Mouse (Mus musculus): ENCODE results near the gene Rbm25. TPM values are rescaled to one million over a fixed set of nuclear protein-coding genes. Genes with fewer than 3 reads are reported as not detected.
A peak's percentile ranks its signal among the peaks of the same experiment; 100 is the strongest.
"Not testable (repeated sequence)": the region's sequence is repeated elsewhere in the genome, so short reads cannot be mapped to it uniquely, and the experiment has no call there.

Gene Rbm25
- polyA plus RNA-seq (2016; fragmentation: Nextera tagmentation; extraction: Ambion mirVana), result 311 and 312 TPM in 2 replicates

DNA sequence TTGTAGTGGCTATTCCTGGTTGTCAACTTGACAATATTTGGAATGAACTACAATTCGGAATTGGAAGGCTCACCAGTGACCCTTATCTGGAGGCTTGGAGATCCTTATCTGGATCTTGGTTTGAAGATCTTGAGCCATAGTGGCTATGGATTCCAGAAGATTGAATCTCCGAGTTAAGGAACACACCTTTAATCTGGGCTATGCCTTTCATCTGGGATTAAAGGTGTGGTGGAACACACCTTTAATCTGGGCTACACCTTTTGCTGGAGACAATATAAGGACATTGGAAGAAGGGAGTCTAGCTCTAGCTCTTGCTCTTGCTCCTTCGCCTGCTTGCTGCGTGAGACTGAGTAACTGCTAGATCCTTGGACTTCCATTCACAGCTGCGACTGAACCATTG is at the start of gene Rbm25:
Rbm25 (plus strand) TSS at position 301 of the 400 bp plus-strand sequence.
- WGBS, result no CpG with 5 or more reads among the region's 5 CpGs
- Histone ChIP-seq H3K4me2 (peak within 1 kb of the TSS; percentile 64), H3K4me3 (replicated peaks) (peak within 1 kb of the TSS; percentile 94), H3K9ac (replicated peaks) (peak within 1 kb of the TSS; percentile 99), H3K27ac (peak within 1 kb of the TSS; percentile 97)
- H3K4me1 ChIP-seq (replicated peaks); ATAC-seq (ENCODE audit: insufficient number of reproducible peaks, insufficient read depth, low FRiP score, low TSS enrichment, low read depth); H3K9me3 ChIP-seq; H3K36me3 ChIP-seq; H3K27me3 ChIP-seq: not testable (repeated sequence)

DNA sequence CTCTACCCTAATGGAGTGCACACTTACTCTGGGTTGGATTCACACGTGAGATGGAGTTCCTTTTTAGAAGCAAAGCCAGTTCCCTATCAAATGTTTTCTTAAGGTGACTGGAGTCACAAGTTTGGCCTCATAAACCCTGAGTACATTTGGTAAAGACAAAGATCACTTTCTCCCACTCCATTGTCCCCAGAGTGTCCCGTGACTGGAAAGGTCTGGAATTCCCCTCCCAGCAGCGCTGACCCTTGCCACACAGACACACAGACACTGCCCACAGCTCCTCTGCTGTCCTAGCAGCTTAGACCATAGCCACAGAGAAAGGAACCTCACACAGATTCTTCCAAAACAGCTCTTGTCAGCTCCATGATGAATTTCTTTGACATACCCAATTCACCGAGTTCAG is 48.9 kb upstream of the Rbm25 start:
- Histone ChIP-seq H3K27ac (no peak overlapping the region), H3K27me3 (no peaks in the 10 kb centered on the region), H3K9me3 (no peaks in the 10 kb centered on the region), H3K4me1 (replicated peaks) (no peaks in the 10 kb centered on the region), H3K9ac (replicated peaks) (no peak overlapping the region), H3K4me3 (replicated peaks) (no peak overlapping the region), H3K4me2 (no peak overlapping the region), H3K36me3 (peaks cover 57% of the 10 kb centered on the region)
- ATAC-seq (ENCODE audit: insufficient number of reproducible peaks, insufficient read depth, low FRiP score, low TSS enrichment, low read depth), result no peak
- 85% methylated on average over 4 of the region's 4 CpGs for WGBS

DNA sequence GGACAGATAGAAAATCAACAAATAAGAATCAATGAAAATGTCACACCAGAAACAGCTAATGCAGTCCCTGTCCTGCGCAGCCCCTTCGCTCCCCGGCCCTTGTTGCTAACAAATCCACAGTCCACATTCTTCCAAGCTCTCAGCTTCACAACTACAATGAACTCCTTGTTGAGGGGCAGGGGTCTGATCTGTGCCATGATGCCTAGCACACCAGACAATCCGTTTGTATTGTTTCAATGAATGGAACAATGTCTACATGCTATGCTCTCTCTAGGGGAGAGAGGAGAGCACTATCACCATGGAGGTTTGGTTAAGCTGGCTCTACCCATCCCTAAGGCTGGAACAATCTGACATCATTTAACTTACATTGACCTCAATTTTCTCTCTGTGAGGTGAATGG is 48.3 kb upstream of the Rbm25 start:
- Histone ChIP-seq H3K36me3 (peaks cover 57% of the 10 kb centered on the region), H3K27ac (no peak overlapping the region), H3K4me2 (no peak overlapping the region), H3K4me3 (replicated peaks) (no peak overlapping the region), H3K9ac (replicated peaks) (no peak overlapping the region), H3K27me3 (no peaks in the 10 kb centered on the region), H3K4me1 (replicated peaks) (no peaks in the 10 kb centered on the region), H3K9me3 (no peaks in the 10 kb centered on the region)
- WGBS, result 95% methylated on average over 4 of the region's 4 CpGs
- no peak for ATAC-seq (ENCODE audit: insufficient number of reproducible peaks, insufficient read depth, low FRiP score, low TSS enrichment, low read depth)

- no peaks in the 10 kb centered on the region for H3K4me1 ChIP-seq (replicated peaks)
- no peak for ATAC-seq (ENCODE audit: insufficient number of reproducible peaks, insufficient read depth, low FRiP score, low TSS enrichment, low read depth)
- peaks cover 74% of the 10 kb centered on the region for H3K36me3 ChIP-seq
- H3K27me3 ChIP-seq, result no peaks in the 10 kb centered on the region
- 94% methylated on average over 5 of the region's 5 CpGs for WGBS
- no peak overlapping the region for H3K9ac ChIP-seq (replicated peaks)
- H3K27ac ChIP-seq, result no peak overlapping the region
- H3K9me3 ChIP-seq, result peaks cover 5% of the 10 kb centered on the region
- H3K4me2 ChIP-seq, result no peak overlapping the region
- no peak overlapping the region for H3K4me3 ChIP-seq (replicated peaks)
Observed at GRCm38 (mm10) chr12:83586628-83587027, 44.4 kb upstream of the Rbm25 start.

DNA sequence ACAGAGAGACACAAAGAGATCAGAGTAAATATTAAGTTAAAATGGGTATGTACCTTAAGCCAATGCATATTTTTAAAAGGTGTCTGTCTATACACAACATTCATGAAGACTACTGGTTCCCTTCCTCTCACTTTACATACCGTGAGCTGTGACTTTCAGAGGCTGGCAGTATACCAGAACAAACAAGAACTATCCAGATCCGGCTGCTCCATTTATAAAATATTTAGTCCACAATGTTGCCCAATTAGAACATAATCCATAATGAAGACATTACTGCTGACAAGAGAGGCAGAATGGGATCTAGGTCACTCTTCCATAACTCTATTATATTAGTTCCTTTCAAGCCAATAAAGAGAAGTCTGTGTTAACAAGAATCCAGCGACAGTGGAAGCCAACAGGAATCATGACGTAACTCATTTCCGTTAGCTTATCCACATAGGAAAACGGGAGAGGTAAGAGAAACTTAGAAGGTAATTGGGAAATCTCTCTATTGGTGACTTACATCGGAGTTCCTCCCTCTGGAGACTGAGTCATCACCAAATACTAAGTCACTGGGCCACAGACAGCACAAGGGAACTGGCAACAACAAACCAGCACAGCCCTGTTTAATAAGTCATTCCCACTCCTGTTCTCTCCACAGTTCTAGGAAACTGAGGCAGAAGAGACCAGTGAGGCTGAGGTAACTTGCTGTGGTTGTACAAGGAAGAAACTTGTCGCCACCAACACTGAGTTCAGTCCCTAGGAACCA is 39.1 kb upstream of the Rbm25 start:
- Histone ChIP-seq H3K4me3 (replicated peaks) (no peak overlapping the region), H3K9ac (replicated peaks) (no peak overlapping the region), H3K4me1 (replicated peaks) (peaks cover 6% of the 10 kb centered on the region; the same call in 1 of the 2 replicates), H3K27me3 (no peaks in the 10 kb centered on the region), H3K27ac (no peak overlapping the region), H3K36me3 (peaks cover 78% of the 10 kb centered on the region), H3K4me2 (no peak overlapping the region), H3K9me3 (peaks cover 5% of the 10 kb centered on the region)
- 93% methylated on average over 8 of the region's 8 CpGs for WGBS
- ATAC-seq (ENCODE audit: insufficient number of reproducible peaks, insufficient read depth, low FRiP score, low TSS enrichment, low read depth), result no peak

DNA sequence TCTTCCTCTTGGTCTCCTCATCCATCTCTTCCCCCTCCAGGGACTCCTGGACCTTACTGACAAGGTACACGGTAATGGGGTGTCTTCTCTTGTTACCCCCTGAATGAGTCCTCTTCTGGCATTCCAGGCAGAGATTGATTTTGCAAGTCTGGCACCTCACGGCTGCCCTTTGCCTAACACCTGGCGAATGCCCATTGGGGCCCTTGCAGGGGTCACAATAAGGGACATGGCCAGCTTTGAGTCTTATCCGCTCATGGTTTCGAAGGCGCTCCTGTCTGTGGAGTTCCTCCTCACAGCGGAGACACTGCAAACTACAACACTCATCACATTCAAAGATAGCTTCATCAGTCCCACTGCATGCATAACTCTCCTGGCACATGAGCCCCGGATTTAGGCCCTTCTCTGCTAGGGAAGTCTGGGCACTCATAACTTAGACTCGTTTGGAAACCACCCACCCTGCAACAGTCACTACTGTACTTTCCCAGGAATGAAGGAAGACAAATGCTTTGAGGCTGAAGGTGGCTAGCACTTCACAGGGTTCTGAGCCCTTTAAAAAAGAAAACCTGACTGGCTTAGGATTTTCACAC is 36.5 kb upstream of the Rbm25 start:
- Histone ChIP-seq H3K27ac (no peak overlapping the region), H3K9me3 (peaks cover 5% of the 10 kb centered on the region), H3K36me3 (peaks cover 53% of the 10 kb centered on the region), H3K9ac (replicated peaks) (no peak overlapping the region), H3K4me2 (no peak overlapping the region), H3K27me3 (no peaks in the 10 kb centered on the region), H3K4me1 (replicated peaks) (peaks cover 6% of the 10 kb centered on the region; the same call in 1 of the 2 replicates), H3K4me3 (replicated peaks) (no peak overlapping the region)
- WGBS, result 86% methylated on average over 9 of the region's 9 CpGs
- no peak for ATAC-seq (ENCODE audit: insufficient number of reproducible peaks, insufficient read depth, low FRiP score, low TSS enrichment, low read depth)

DNA sequence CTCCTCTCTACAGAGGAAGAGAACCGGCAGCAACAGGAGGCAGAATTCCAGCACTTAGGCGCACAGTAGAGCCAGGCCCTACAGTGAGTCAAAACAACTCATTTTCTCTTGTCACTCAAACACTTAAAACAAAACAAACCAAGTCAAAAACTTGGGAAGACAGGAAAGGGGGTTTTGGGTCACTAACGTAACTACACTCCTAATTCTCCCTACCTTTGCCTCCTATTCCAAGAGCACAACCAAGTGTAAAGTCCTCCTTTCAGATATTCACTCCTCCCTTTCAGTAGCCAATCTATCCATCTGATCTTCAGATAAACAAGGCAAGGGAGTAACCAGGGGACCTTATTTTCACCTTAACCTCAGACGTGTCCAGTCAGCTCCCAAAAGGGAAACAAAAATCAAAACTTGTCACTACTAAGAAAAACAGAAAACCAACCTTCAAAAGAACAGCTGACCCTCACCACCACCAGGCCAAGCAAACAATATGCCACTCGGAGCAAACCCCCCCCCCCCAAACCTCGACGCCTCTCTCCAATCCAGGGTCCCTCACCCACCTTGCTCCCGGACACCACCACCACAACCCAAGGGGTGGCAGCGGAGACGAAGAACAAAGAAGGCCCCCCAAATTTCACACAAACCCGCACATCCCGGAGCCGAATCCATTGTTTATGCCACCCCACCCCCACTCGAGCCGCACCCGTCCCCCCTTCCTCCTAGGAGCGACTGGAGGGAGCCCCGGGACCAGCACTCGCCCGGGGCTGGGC is 34.7 kb upstream of the Rbm25 start:
- Histone ChIP-seq H3K27ac (peak overlapping the region; percentile 87), H3K4me3 (replicated peaks) (peak overlapping the region; percentile 94), H3K4me1 (replicated peaks) (peaks cover 6% of the 10 kb centered on the region; the same call in 1 of the 2 replicates), H3K9ac (replicated peaks) (peak overlapping the region; percentile 91), H3K4me2 (peak overlapping the region; percentile 58), H3K36me3 (peaks cover 37% of the 10 kb centered on the region), H3K27me3 (no peaks in the 10 kb centered on the region), H3K9me3 (peaks cover 1% of the 10 kb centered on the region)
- 8% methylated on average over 20 of the region's 20 CpGs for WGBS
- ATAC-seq (ENCODE audit: insufficient number of reproducible peaks, insufficient read depth, low FRiP score, low TSS enrichment, low read depth), result peak; percentile 26

DNA sequence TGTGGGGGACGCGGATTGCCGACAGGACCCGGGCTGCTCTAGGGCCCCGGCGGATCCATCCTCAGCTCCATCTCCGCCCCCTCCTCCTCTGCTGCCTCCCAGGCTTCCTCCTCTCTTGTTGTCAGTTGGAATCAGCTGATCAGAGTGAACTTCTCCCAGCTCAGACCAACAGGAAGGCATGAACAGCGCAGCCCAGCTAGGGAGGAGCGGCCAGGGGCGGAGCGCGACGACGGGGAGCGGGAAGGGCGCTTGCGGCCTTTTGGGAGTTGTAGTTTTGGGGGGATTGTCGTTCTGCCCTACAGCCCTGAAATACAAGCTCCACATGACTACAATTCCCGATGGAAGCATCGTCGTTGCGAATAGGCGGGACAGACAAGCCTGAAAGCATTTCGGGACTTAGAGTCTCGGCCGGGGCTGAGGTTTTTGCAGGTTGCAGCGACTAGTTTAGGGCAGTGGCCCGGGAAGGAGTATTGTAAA is 34.0 kb upstream of the Rbm25 start, which contains the start of gene Zfyve1:
Zfyve1 (minus strand) TSS at position 198 of the 477 bp plus-strand sequence.
- no peaks in the 10 kb centered on the region for H3K27me3 ChIP-seq
- peaks cover 6% of the 10 kb centered on the region; the same call in 1 of the 2 replicates for H3K4me1 ChIP-seq (replicated peaks)
- peak; percentile 98 for ATAC-seq (ENCODE audit: insufficient number of reproducible peaks, insufficient read depth, low FRiP score, low TSS enrichment, low read depth)
- WGBS, result under 1% methylated on average over 28 of the region's 28 CpGs
- peak within 1 kb of the TSS; percentile 87 for H3K27ac ChIP-seq
- H3K4me3 ChIP-seq (replicated peaks), result peak within 1 kb of the TSS; percentile 94
- H3K36me3 ChIP-seq, result peaks cover 30% of the 10 kb centered on the region
- peak within 1 kb of the TSS; percentile 58 for H3K4me2 ChIP-seq
- peak within 1 kb of the TSS; percentile 91 for H3K9ac ChIP-seq (replicated peaks)
- no peaks in the 10 kb centered on the region for H3K9me3 ChIP-seq

DNA sequence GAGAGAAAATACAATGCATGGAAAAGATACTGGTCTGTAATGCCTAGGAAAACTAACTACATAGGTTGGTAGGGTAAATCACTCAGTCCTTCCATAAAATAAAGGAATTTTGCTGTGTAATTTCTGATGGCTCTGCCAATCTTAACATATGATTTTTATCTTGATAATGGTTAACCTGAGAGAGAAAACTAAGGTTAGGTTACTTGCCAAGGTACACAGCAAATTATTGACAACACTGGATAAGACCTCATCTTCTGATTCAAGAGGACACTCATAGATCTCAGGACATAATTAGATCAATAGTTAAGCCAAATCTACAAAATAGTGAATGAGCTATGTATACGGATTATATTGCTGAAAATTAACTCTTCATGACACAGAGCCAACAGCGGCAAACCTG is 33.2 kb upstream of the Rbm25 start:
- Histone ChIP-seq H3K4me1 (replicated peaks) (peaks cover 6% of the 10 kb centered on the region; the same call in 1 of the 2 replicates), H3K9me3 (no peaks in the 10 kb centered on the region), H3K36me3 (peaks cover 22% of the 10 kb centered on the region), H3K9ac (replicated peaks) (no peak overlapping the region), H3K27me3 (no peaks in the 10 kb centered on the region), H3K4me2 (no peak overlapping the region), H3K4me3 (replicated peaks) (no peak overlapping the region), H3K27ac (no peak overlapping the region)
- 88% methylated on average over 2 of the region's 2 CpGs for WGBS
- ATAC-seq (ENCODE audit: insufficient number of reproducible peaks, insufficient read depth, low FRiP score, low TSS enrichment, low read depth), result no peak

DNA sequence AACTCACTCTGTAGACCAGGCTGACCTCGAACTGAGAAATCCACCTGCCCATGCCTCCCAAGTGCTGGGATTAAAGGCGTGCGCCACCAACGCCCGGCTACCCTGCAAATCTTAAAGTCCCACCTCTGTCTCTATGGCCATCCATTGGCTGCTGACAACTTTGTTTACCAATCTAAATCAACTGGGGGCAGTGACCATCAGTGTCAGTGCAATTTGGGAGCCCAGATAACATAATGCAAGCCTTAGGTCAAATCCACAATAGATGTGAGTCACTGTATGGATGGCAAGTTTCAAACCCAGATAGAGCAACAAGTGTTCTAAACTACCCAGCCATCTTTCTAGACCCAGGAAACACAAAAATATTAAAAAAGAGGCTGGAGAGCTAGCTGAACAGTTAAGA is 28.8 kb upstream of the Rbm25 start:
- WGBS, result 82% methylated on average over 5 of the region's 5 CpGs
- H3K27me3 ChIP-seq, result no peaks in the 10 kb centered on the region
- H3K4me2 ChIP-seq, result no peak overlapping the region
- H3K9ac ChIP-seq (replicated peaks), result no peak overlapping the region
- no peaks in the 10 kb centered on the region for H3K9me3 ChIP-seq
- no peak overlapping the region for H3K27ac ChIP-seq
- H3K4me1 ChIP-seq (replicated peaks), result no peaks in the 10 kb centered on the region
- ATAC-seq (ENCODE audit: insufficient number of reproducible peaks, insufficient read depth, low FRiP score, low TSS enrichment, low read depth), result no peak
- no peak overlapping the region for H3K4me3 ChIP-seq (replicated peaks)
- no peaks in the 10 kb centered on the region for H3K36me3 ChIP-seq

DNA sequence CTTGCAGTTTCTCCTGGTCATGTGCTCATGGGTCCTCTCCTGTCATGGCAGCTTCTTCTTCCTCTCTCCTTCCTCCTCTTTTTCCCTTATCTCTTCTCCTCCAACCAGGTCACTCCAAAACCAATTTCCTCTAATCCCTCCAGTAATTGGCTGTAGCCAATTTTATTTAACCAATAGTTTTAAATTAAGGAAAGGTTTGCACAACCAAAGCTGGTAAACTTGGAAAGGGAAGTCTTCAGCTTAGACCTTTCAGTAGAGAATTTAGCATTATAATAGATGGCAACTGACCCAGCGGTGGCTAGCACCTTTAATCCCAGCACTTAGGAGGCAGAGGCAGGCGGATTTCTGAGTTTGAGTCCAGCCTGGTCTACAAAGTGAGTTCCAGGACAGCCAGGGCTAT is 24.6 kb upstream of the Rbm25 start:
- 86% methylated on average over 2 of the region's 2 CpGs for WGBS
- not testable (repeated sequence) for H3K27me3 ChIP-seq; H3K9ac ChIP-seq (replicated peaks); H3K4me1 ChIP-seq (replicated peaks); ATAC-seq (ENCODE audit: insufficient number of reproducible peaks, insufficient read depth, low FRiP score, low TSS enrichment, low read depth); H3K27ac ChIP-seq; H3K4me3 ChIP-seq (replicated peaks); H3K4me2 ChIP-seq; H3K9me3 ChIP-seq; H3K36me3 ChIP-seq
